Mouse (Mus musculus): Measurements from ENCODE around the gene Vps13d. TPM values are rescaled to one million over a fixed set of nuclear protein-coding genes. Genes with fewer than 3 reads are reported as not detected.
A peak's percentile ranks its signal among the peaks of the same experiment; 100 is the strongest.

The Vps13d gene
- total RNA-seq, 2 experiments from 2014 or later: 35.6 to 37.0 TPM

- intact Hi-C loops (cut with DNase I): no loop called here
- H3K4me3 ChIP-seq: no peak overlapping the region
- peak; percentile 70 for DNase-seq
- H3K27ac ChIP-seq: peak overlapping the region; percentile 75
- no peak for TF ChIP-seq CTCF (IDR thresholded peaks at IDR 0.05)
These were observed 160.1 kb downstream of the Vps13d start for GRCm38 (mm10) chr4:145034506-145035243.

- intact Hi-C loops (cut with DNase I): no loop called here
- no peak for TF ChIP-seq CTCF (IDR thresholded peaks at IDR 0.05)
- DNase-seq: no peak
- peak overlapping the region; percentile 75 for H3K27ac ChIP-seq
- no peak overlapping the region for H3K4me3 ChIP-seq
These were observed 161.4 kb downstream of the Vps13d start for GRCm38 (mm10) chr4:145033392-145033791.

- DNase-seq: no peak
- no peak for TF ChIP-seq CTCF (IDR thresholded peaks at IDR 0.05)
- intact Hi-C loops (cut with DNase I): no loop called here
- Histone ChIP-seq H3K4me3 (no peak overlapping the region), H3K27ac (peak overlapping the region; percentile 75; the same call in 1 of the 2 replicates)
These were observed 162.2 kb downstream of the Vps13d start for GRCm38 (mm10) chr4:145032637-145033036.

GRCm38 (mm10) chr4:145031510-145031909 lies 163.3 kb downstream of the Vps13d start:
- no peak overlapping the region for H3K4me3 ChIP-seq
- intact Hi-C loops (cut with DNase I): no loop called here
- DNase-seq: no peak
- peak overlapping the region; percentile 75 for H3K27ac ChIP-seq
- TF ChIP-seq CTCF (IDR thresholded peaks at IDR 0.05): no peak

GRCm38 (mm10) chr4:145026449-145026851 lies 168.4 kb downstream of the Vps13d start:
- no peak for TF ChIP-seq CTCF (IDR thresholded peaks at IDR 0.05)
- intact Hi-C loops (cut with DNase I): loop anchor here (2.0 kb wide), 1 partner anchor 76 kb away; no protein-coding TSS in a partner anchor
- H3K27ac ChIP-seq: peak overlapping the region; percentile 88
- peak; percentile 65 for DNase-seq
- H3K4me3 ChIP-seq: peak overlapping the region; percentile 33

GRCm38 (mm10) chr4:145025409-145025762 lies 169.4 kb downstream of the Vps13d start:
- Histone ChIP-seq H3K4me3 (peak overlapping the region; percentile 25), H3K27ac (peak overlapping the region; percentile 88)
- DNase-seq: peak; percentile 76
- no peak for TF ChIP-seq CTCF (IDR thresholded peaks at IDR 0.05)
- intact Hi-C loops (cut with DNase I): loop anchor here (1.0 kb wide), 1 partner anchor 133 kb away; the partner anchor contains the start of gene Dhrs3

- peak overlapping the region; percentile 25 for H3K4me3 ChIP-seq
- DNase-seq: peak; percentile 63
- H3K27ac ChIP-seq: peak overlapping the region; percentile 88
- intact Hi-C loops (cut with DNase I): loop anchor here (1.0 kb wide), 1 partner anchor 133 kb away; the partner anchor contains the start of gene Dhrs3
- no peak for TF ChIP-seq CTCF (IDR thresholded peaks at IDR 0.05)
These were observed 170.0 kb downstream of the Vps13d start for GRCm38 (mm10) chr4:145024694-145025408.

GRCm38 (mm10) chr4:145023911-145024310 lies 170.9 kb downstream of the Vps13d start:
- peak; percentile 51 for DNase-seq
- intact Hi-C loops (cut with DNase I): no loop called here
- Histone ChIP-seq H3K27ac (peak overlapping the region; percentile 88), H3K4me3 (no peak overlapping the region)
- TF ChIP-seq CTCF (IDR thresholded peaks at IDR 0.05): peak; percentile 10; the same call in 1 of the 2 replicates

GRCm38 (mm10) chr4:145022815-145023214 lies 172.0 kb downstream of the Vps13d start:
- no peak for DNase-seq
- H3K4me3 ChIP-seq: no peak overlapping the region
- peak overlapping the region; percentile 88 for H3K27ac ChIP-seq
- intact Hi-C loops (cut with DNase I): no loop called here
- no peak for TF ChIP-seq CTCF (IDR thresholded peaks at IDR 0.05)

- TF ChIP-seq CTCF (IDR thresholded peaks at IDR 0.05): no peak
- H3K4me3 ChIP-seq: no peak overlapping the region
- peak overlapping the region; percentile 88 for H3K27ac ChIP-seq
- intact Hi-C loops (cut with DNase I): no loop called here
- no peak for DNase-seq
These were observed 172.6 kb downstream of the Vps13d start for GRCm38 (mm10) chr4:145022211-145022610.

- intact Hi-C loops (cut with DNase I): no loop called here
- H3K27ac ChIP-seq: peak overlapping the region; percentile 13; the same call in 1 of the 2 replicates
- DNase-seq: no peak
- no peak for TF ChIP-seq CTCF (IDR thresholded peaks at IDR 0.05)
- H3K4me3 ChIP-seq: no peak overlapping the region
These were observed 174.4 kb downstream of the Vps13d start for GRCm38 (mm10) chr4:145020383-145020782.

- Histone ChIP-seq H3K27ac (peak overlapping the region; percentile 82), H3K4me3 (no peak overlapping the region)
- intact Hi-C loops (cut with DNase I): no loop called here
- no peak for DNase-seq
- TF ChIP-seq CTCF (IDR thresholded peaks at IDR 0.05): no peak
These were observed 175.6 kb downstream of the Vps13d start for GRCm38 (mm10) chr4:145019121-145019714.

- no peak for TF ChIP-seq CTCF (IDR thresholded peaks at IDR 0.05)
- DNase-seq: peak; percentile 79
- Histone ChIP-seq H3K4me3 (no peak overlapping the region), H3K27ac (peak overlapping the region; percentile 82)
- intact Hi-C loops (cut with DNase I): no loop called here
These were observed 177.1 kb downstream of the Vps13d start for GRCm38 (mm10) chr4:145017745-145018144.

Measured in gastrocnemius, adult 2 months (tissue).